In genomic region chr4:58507536-58507935, GRCm38 (mm10) we compare ENCODE assay signal across 24 mouse cellular contexts.
"Had no signal": no experiment of that assay in that cellular context is flagged by ENCODE, and none has a peak within 500 bp of the region (broad histone marks: within the 10 kb centered on the region; RNA-seq: fewer than 3 reads in every experiment).

No protein-coding gene starts in this region.

- DNase-seq: gastrocnemius, postnatal 14 days; gastrocnemius, postnatal 36 days; heart, adult 18-20 months; heart, postnatal 14 days; heart, postnatal 36 days; kidney, adult 11 months; kidney, adult 2 months; kidney, adult 9 months; kidney, postnatal 14 days; kidney, postnatal 36 days; liver; liver, embryonic 13.5 days had no signal

- H3K4me3 ChIP-seq: heart, embryonic 13.5 days; heart, embryonic 15.5 days; hindbrain, embryonic 13.5 days; hindbrain, embryonic 15.5 days; kidney, embryonic 15.5 days; layer of hippocampus, adult 2 months; left cerebral cortex, adult 2 months; limb, embryonic 10.5 days; limb, embryonic 12.5 days; liver, embryonic 13.5 days; liver, embryonic 15.5 days had no signal

- H3K27ac ChIP-seq: heart, embryonic 13.5 days; heart, embryonic 15.5 days; hindbrain, embryonic 13.5 days; hindbrain, embryonic 15.5 days; hindbrain, postnatal 0 days; kidney, embryonic 15.5 days; kidney, postnatal 0 days; left cerebral cortex, adult 2 months; limb, embryonic 10.5 days; limb, embryonic 12.5 days; liver, embryonic 13.5 days; liver, embryonic 15.5 days had no signal

- H3K36me3 ChIP-seq: heart, embryonic 13.5 days; heart, embryonic 15.5 days; hindbrain, embryonic 13.5 days; hindbrain, embryonic 15.5 days; liver, embryonic 13.5 days; liver, embryonic 15.5 days had no signal
